Mouse (Mus musculus) 3134 (cell line): ENCODE results near the gene Ovch2.
"Not testable (repeated sequence)": the region's sequence is repeated elsewhere in the genome, so short reads cannot be mapped to it uniquely, and the experiment has no call there.

Source experiments
- DNase-seq: peaks from one replicate; pipeline ENCODE4 v3.0.0-alpha.2; 2011; ENCODE audit warnings: low spot score; ENCODE audit not compliant: insufficient read length; ENCODE audit errors: extremely low read depth

The Ovch2 gene

GRCm38 (mm10) chr7:107801108-107801507, at the start of gene Ovch2:
TSS of gene Ovch2 (minus strand) at chr7:107801208.
- no peak for DNase-seq

- not testable (repeated sequence) for DNase-seq
Measured at GRCm38 (mm10) chr7:107847390-107847789, 46.4 kb upstream of the Ovch2 start, which contains the start of gene Olfr470. TSS of gene Olfr470 (minus strand) at chr7:107847490.

GRCm38 (mm10) chr7:107841719-107842118, 40.7 kb upstream of the Ovch2 start:
- no peak for DNase-seq

GRCm38 (mm10) chr7:107825441-107825840, 24.4 kb upstream of the Ovch2 start, which contains the start of gene Olfr469:
TSS of gene Olfr469 (minus strand) at chr7:107825541.
- not testable (repeated sequence) for DNase-seq

GRCm38 (mm10) chr7:107823867-107824266, 22.9 kb upstream of the Ovch2 start:
- not testable (repeated sequence) for DNase-seq

- no peak for DNase-seq
Measured at GRCm38 (mm10) chr7:107819442-107819841, 18.4 kb upstream of the Ovch2 start.

GRCm38 (mm10) chr7:107811963-107812362, 11.0 kb upstream of the Ovch2 start, which contains the start of gene Olfr467:
TSS of gene Olfr467 (plus strand) at chr7:107812263.
- no peak for DNase-seq

- no peak for DNase-seq
Measured at GRCm38 (mm10) chr7:107802138-107802537, 1.1 kb upstream of the Ovch2 start.

GRCm38 (mm10) chr7:107796500-107796899, 4.5 kb downstream of the Ovch2 start:
- no peak for DNase-seq

- DNase-seq, result no peak
Measured at GRCm38 (mm10) chr7:107787977-107788620, 12.9 kb downstream of the Ovch2 start.

GRCm38 (mm10) chr7:107779611-107780010, 21.4 kb downstream of the Ovch2 start:
- no peak for DNase-seq

GRCm38 (mm10) chr7:107778216-107778615, 22.8 kb downstream of the Ovch2 start:
- DNase-seq, result no peak

- DNase-seq, result no peak
Measured at GRCm38 (mm10) chr7:107770812-107771211, 30.2 kb downstream of the Ovch2 start.

- DNase-seq, result peak; percentile 2
Measured at GRCm38 (mm10) chr7:107757308-107758151, 43.5 kb downstream of the Ovch2 start, which contains the start of gene Cyb5r2. TSS of gene Cyb5r2 (minus strand) at chr7:107758032.

- no peak for DNase-seq
Measured at GRCm38 (mm10) chr7:107756748-107757147, 44.3 kb downstream of the Ovch2 start.

GRCm38 (mm10) chr7:107755905-107756304, 45.1 kb downstream of the Ovch2 start:
- DNase-seq, result no peak

- no peak for DNase-seq
Measured at GRCm38 (mm10) chr7:107752031-107752520, 48.9 kb downstream of the Ovch2 start.

- no peak for DNase-seq
Measured at GRCm38 (mm10) chr7:107749721-107750120, 51.3 kb downstream of the Ovch2 start.

- no peak for DNase-seq
Measured at GRCm38 (mm10) chr7:107749270-107749669, 51.7 kb downstream of the Ovch2 start.

GRCm38 (mm10) chr7:107747954-107748353, 53.1 kb downstream of the Ovch2 start:
- DNase-seq, result no peak

- DNase-seq, result no peak
Measured at GRCm38 (mm10) chr7:107747476-107747875, 53.5 kb downstream of the Ovch2 start.
